Mouse (Mus musculus) lung, postnatal 0 days (tissue): ENCODE data around the gene Sec16b. TPM values are rescaled to one million over a fixed set of nuclear protein-coding genes. Genes with fewer than 3 reads are reported as not detected.
A peak's percentile ranks its signal among the peaks of the same experiment; 100 is the strongest.

Experiments
- ATAC-seq: fragments of 200-750 bp; cut with Nextera tagmentation; 2 replicates; pipeline ENCODE4 v1.8.0; 2017; ENCODE audit warnings: moderate library complexity
- DNase-seq: peaks from one replicate; pipeline ENCODE4 v3.0.0-alpha.2; 2016; ENCODE audit warnings: low spot score
- H3K27ac ChIP-seq: fragments of 300-500 bp; sonication (generic); 2 replicates; pipeline ENCODE4 v1.5.1; 2014; ENCODE audit warnings: antibody characterized with exemption, mild to moderate bottlenecking, low read length, mixed read lengths
- H3K27me3 ChIP-seq: fragments of 300-500 bp; sonication (generic); replicated peaks from 2 replicates; pipeline ENCODE4 v1.6.1; 2014; ENCODE audit warnings: low read length, mixed read lengths; ENCODE audit not compliant: insufficient read depth
- H3K36me3 ChIP-seq: fragments of 300-500 bp; sonication (generic); 2 replicates; pipeline ENCODE4 v1.6.1; 2014; ENCODE audit warnings: low read length, mixed read lengths; ENCODE audit not compliant: insufficient read depth
- H3K4me1 ChIP-seq: fragments of 300-500 bp; sonication (generic); 2 replicates; pipeline ENCODE4 v1.6.1; 2014; ENCODE audit warnings: antibody characterized with exemption, low read depth, low read length, mixed read lengths; ENCODE audit not compliant: insufficient read depth
- H3K4me2 ChIP-seq: fragments of 300-500 bp; sonication (generic); replicated peaks from 2 replicates; pipeline ENCODE4 v1.6.1; 2014; ENCODE audit warnings: low read depth, mild to moderate bottlenecking, low read length, moderate library complexity, mixed read lengths
- H3K4me3 ChIP-seq: fragments of 300-500 bp; sonication (generic); 2 replicates; pipeline ENCODE4 v1.5.1; 2014; ENCODE audit warnings: low read depth, low read length
- H3K9ac ChIP-seq: fragments of 300-500 bp; sonication (generic); replicated peaks from 2 replicates; pipeline ENCODE4 v1.6.1; 2014; ENCODE audit warnings: low read depth, mild to moderate bottlenecking
- H3K9me3 ChIP-seq: fragments of 300-500 bp; sonication (generic); 2 replicates; pipeline ENCODE4 v1.6.1; 2016; ENCODE audit warnings: low read length, mixed read lengths
- CTCF ChIP-seq: IDR thresholded peaks from 2 replicates; pipeline ENCODE4 v1.5.1; 2016; ENCODE audit warnings: antibody characterized with exemption, mild to moderate bottlenecking
- EP300 ChIP-seq: IDR thresholded peaks from 2 replicates; pipeline ENCODE4 v1.6.1; 2016; ENCODE audit warnings: antibody characterized with exemption, mild to moderate bottlenecking, control low read depth
- WGBS: fragments of 180-500 bp; shearing (Covaris S2); extraction: QIAGEN DNeasy Blood & Tissue Kit; methylation state at CpG from one replicate; pipeline ENCODE4 v1.1.7; 2014; 5-methylcytosine and 5-hydroxymethylcytosine counted together
- polyA plus RNA-seq: library from polyadenylated mRNA; unstranded; fragments of >200 nt; fragmentation: Nextera tagmentation; extraction: Ambion mirVana; gene quantifications from 2 replicates; pipeline ENCODE4 v1.2.1, GENCODE M21; 2015

Gene Sec16b
- 0.87 and 1.2 TPM in 2 replicates for polyA plus RNA-seq

DNA sequence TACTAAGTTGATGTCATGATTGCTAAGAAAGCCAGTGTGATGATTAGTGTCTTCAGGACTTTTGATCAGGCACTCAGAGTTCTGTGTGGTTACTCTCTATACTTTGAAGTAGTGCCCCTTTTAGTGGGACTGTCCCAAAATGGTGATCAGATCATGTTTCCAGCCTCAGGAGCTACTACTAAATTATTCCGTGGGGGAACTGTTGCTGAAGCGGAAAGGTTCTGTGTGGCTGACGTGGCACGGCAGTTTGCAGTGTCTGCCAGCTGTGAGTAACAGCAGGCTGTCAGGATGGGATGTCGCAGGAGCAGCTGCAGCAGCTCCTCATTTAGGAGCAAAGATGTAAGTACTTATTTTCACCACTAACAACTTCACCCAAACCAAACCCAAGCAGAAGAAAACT, at the start of gene Sec16b:
Gene Sec16b (plus strand): TSS at position 207 of the 400 bp plus-strand sequence.
- H3K27ac ChIP-seq: no peak within 1 kb of the TSS
- H3K4me1 ChIP-seq: no peaks in the 10 kb centered on the region
- no peak within 1 kb of the TSS for H3K9ac ChIP-seq
- H3K4me3 ChIP-seq: no peak within 1 kb of the TSS
- no peaks in the 10 kb centered on the region for H3K27me3 ChIP-seq
- TF ChIP-seq CTCF: no peak
- TF ChIP-seq EP300: no peak
- no peaks in the 10 kb centered on the region for H3K9me3 ChIP-seq
- H3K4me2 ChIP-seq: no peak within 1 kb of the TSS
- peak; percentile 48 for ATAC-seq
- DNase-seq: peak; percentile 62
- no peaks in the 10 kb centered on the region; the same call in 1 of the 2 replicates for H3K36me3 ChIP-seq
- 34% methylated on average over 5 of the region's 5 CpGs for WGBS

GRCm38 (mm10) chr1:157457789-157458188, 48.7 kb upstream of the Sec16b start:
- H3K9me3 ChIP-seq: no peaks in the 10 kb centered on the region
- no peak for DNase-seq
- peaks cover 3% of the 10 kb centered on the region; the same call in 1 of the 2 replicates for H3K4me1 ChIP-seq
- no peaks in the 10 kb centered on the region for H3K36me3 ChIP-seq
- no peak for ATAC-seq
- WGBS: 94% methylated on average over 3 of the region's 3 CpGs
- no peak overlapping the region for H3K4me3 ChIP-seq
- TF ChIP-seq CTCF (no peak), EP300 (no peak)
- no peak overlapping the region for H3K27ac ChIP-seq
- no peak overlapping the region for H3K4me2 ChIP-seq
- no peak overlapping the region for H3K9ac ChIP-seq
- no peaks in the 10 kb centered on the region for H3K27me3 ChIP-seq

- Histone ChIP-seq H3K4me3 (peak within 1 kb of the TSS; percentile 26), H3K4me2 (peak within 1 kb of the TSS; percentile 57), H3K9me3 (no peaks in the 10 kb centered on the region), H3K27ac (no peak within 1 kb of the TSS), H3K27me3 (no peaks in the 10 kb centered on the region), H3K36me3 (no peaks in the 10 kb centered on the region), H3K9ac (no peak within 1 kb of the TSS), H3K4me1 (peaks cover 3% of the 10 kb centered on the region; the same call in 1 of the 2 replicates)
- TF ChIP-seq CTCF (peak; percentile 91), EP300 (no peak)
- peak; percentile 95 for DNase-seq
- 8% methylated on average over 27 of the region's 29 CpGs for WGBS
- ATAC-seq: peak; percentile 99
Observed at GRCm38 (mm10) chr1:157458421-157459208, 47.9 kb upstream of the Sec16b start, which contains the start of gene Cryzl2. Cryzl2 (plus strand) TSS chr1:157458577.

DNA sequence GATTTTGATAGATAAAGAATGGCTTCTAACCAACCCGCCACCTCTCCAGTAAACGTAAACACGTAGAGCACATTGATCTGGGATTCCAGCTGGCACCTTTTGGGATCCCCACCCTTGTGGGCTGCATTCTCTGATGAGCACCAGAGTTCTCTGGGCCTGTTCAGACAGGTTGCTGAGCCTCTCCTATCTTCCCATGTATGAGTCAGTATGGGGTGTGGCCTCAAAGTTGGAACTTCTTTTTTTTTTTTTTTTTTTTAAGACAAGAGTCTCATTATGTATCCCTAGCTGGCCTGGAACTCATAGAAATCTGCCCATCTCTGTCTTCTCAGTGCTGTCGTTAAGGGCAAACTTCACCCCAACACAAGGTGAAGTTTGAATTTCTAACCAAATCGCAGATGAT, 46.6 kb upstream of the Sec16b start:
- ATAC-seq (no peak), DNase-seq (no peak)
- Histone ChIP-seq H3K27ac (no peak overlapping the region), H3K4me3 (no peak overlapping the region), H3K9me3 (no peaks in the 10 kb centered on the region), H3K27me3 (no peaks in the 10 kb centered on the region), H3K4me2 (no peak overlapping the region), H3K4me1 (peaks cover 3% of the 10 kb centered on the region; the same call in 1 of the 2 replicates), H3K36me3 (no peaks in the 10 kb centered on the region), H3K9ac (no peak overlapping the region)
- TF ChIP-seq CTCF: no peak
- no peak for TF ChIP-seq EP300
- 88% methylated on average over 5 of the region's 5 CpGs for WGBS

DNA sequence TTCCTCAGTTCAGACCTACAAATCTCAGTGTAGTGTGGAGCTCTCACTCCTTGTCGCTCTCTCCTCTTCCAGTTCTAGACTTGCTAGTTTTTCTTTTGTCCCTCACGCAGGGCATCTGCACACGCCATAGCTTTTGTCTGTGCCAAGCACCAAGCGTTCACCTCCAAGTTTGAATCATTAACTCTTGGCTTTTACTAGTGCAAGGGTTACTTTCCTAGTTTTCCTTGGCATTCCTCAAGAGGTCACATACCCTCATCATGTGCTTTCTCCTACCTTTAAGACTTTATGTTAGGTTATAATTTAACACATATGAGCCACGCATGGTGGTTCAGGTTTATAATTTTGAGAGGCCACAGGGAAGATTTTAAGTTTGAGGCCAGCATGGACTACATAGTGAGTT, 45.3 kb upstream of the Sec16b start:
- DNase-seq (no peak), ATAC-seq (no peak)
- peaks cover 3% of the 10 kb centered on the region; the same call in 1 of the 2 replicates for H3K4me1 ChIP-seq
- H3K36me3 ChIP-seq: no peaks in the 10 kb centered on the region
- no peaks in the 10 kb centered on the region for H3K27me3 ChIP-seq
- H3K4me3 ChIP-seq: no peak overlapping the region
- H3K9ac ChIP-seq: no peak overlapping the region
- 91% methylated on average over 5 of the region's 5 CpGs for WGBS
- no peak overlapping the region for H3K27ac ChIP-seq
- H3K9me3 ChIP-seq: no peaks in the 10 kb centered on the region
- TF ChIP-seq CTCF (no peak), EP300 (no peak)
- no peak overlapping the region for H3K4me2 ChIP-seq

- ATAC-seq: no peak
Observed at GRCm38 (mm10) chr1:157462336-157462735, 44.2 kb upstream of the Sec16b start.

More at GRCm38 (mm10) chr1:157462336-157462735, 44.2 kb upstream of the Sec16b start:
- H3K36me3 ChIP-seq: no peaks in the 10 kb centered on the region
- no peak overlapping the region for H3K27ac ChIP-seq
- H3K9me3 ChIP-seq: no peaks in the 10 kb centered on the region
- TF ChIP-seq CTCF: no peak
- TF ChIP-seq EP300: no peak
- DNase-seq: no peak
- no peak overlapping the region for H3K4me3 ChIP-seq
- H3K4me2 ChIP-seq: no peak overlapping the region
- no peaks in the 10 kb centered on the region for H3K27me3 ChIP-seq
- H3K9ac ChIP-seq: no peak overlapping the region
- 54% methylated on average over 3 of the region's 3 CpGs for WGBS
- H3K4me1 ChIP-seq: peaks cover 3% of the 10 kb centered on the region; the same call in 1 of the 2 replicates
